Mouse (Mus musculus) neural tube, embryonic 12.5 days (tissue): ENCODE data around the gene Eef1a1. TPM values are rescaled to one million over a fixed set of nuclear protein-coding genes. Genes with fewer than 3 reads are reported as not detected.
"Not testable (repeated sequence)": the region's sequence is repeated elsewhere in the genome, so short reads cannot be mapped to it uniquely, and the experiment has no call there.

Experiments used
- ATAC-seq: fragments of 200-750 bp; cut with Nextera tagmentation; 2 replicates; pipeline ENCODE4 v1.8.0; 2017; ENCODE audit warnings: low read depth, mild to moderate bottlenecking, moderate TSS enrichment, moderate library complexity; ENCODE audit not compliant: low FRiP score
- H3K27ac ChIP-seq: fragments of 300-500 bp; sonication (generic); 2 replicates; pipeline ENCODE4 v1.5.1; 2016
- H3K27me3 ChIP-seq: fragments of 300-500 bp; sonication (generic); replicated peaks from 2 replicates; pipeline ENCODE4 v1.6.1; 2016; ENCODE audit warnings: mild to moderate bottlenecking
- H3K36me3 ChIP-seq: fragments of 300-500 bp; sonication (generic); 2 replicates; pipeline ENCODE4 v1.6.1; 2016; ENCODE audit warnings: mild to moderate bottlenecking
- H3K4me1 ChIP-seq: fragments of 300-500 bp; sonication (generic); 2 replicates; pipeline ENCODE4 v1.6.1; 2016
- H3K4me2 ChIP-seq: fragments of 300-500 bp; sonication (generic); replicated peaks from 2 replicates; pipeline ENCODE4 v1.6.1; 2016; ENCODE audit warnings: mild to moderate bottlenecking
- H3K4me3 ChIP-seq: fragments of 300-500 bp; sonication (generic); 2 replicates; pipeline ENCODE4 v1.5.1; 2016
- H3K9ac ChIP-seq: fragments of 300-500 bp; sonication (generic); 2 replicates; pipeline ENCODE4 v1.6.1; 2016; ENCODE audit warnings: mild to moderate bottlenecking
- H3K9me3 ChIP-seq: fragments of 300-500 bp; sonication (generic); 2 replicates; pipeline ENCODE4 v1.6.1; 2016; ENCODE audit warnings: mild to moderate bottlenecking
- WGBS: fragments of 180-500 bp; shearing (Covaris S2); methylation state at CpG from one replicate; pipeline ENCODE4 v1.1.7; 2016; 5-methylcytosine and 5-hydroxymethylcytosine counted together
- polyA plus RNA-seq: library from polyadenylated mRNA; unstranded; fragments of >200 nt; fragmentation: Nextera tagmentation; extraction: Ambion mirVana; gene quantifications from 2 replicates; pipeline ENCODE4 v1.2.1, GENCODE M21; 2016

Gene Eef1a1
- polyA plus RNA-seq, 1 experiment from 2014 or later, result 3,212 TPM

DNA sequence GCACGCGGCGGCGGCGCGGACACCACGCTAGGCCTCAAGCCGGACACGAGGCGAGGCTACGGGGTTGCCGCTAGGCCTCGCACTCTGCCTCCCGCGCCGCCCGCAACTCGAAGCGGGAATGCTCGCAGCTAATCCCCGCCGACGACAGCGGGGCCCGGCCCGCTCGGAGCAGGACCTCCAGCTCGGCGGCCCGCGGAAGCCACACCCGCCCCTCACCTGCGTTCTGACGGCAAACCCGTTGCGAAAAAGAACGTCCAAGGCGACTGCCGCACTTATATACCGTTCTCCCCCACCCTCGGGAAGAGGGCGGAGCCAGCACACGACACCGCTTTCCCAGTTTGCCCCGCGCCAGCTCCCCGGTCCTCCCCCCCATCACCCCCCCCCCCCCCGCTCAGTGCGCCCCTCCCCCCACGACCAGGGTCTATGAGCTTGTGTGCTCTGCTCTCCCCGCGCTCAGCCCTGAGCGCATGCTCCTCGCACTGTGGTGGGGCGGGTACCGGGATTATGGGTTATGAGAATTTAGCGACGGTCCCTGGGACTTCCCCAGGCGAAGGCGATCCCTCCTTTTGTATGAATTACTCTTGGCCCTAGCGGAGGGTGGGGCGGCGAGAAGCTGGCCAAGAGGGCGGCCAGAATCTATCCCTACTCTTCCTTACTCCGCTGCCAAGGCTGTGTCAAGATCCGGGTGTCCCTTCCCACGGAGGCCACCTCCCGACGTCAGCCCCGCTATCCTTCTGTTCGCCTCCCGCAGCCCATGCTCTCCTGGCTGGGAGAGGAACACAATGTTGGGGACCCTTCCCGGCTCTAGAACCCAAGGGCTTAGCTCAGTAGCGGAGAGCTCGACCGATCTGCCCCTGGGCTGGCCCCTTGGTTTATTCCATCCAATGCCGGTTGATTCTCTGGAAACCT lies 7.3 kb downstream of the Eef1a1 start:
- peak overlapping the region; percentile 99 for H3K9ac ChIP-seq
- no peaks in the 10 kb centered on the region for H3K27me3 ChIP-seq
- H3K36me3 ChIP-seq, result peaks cover 25% of the 10 kb centered on the region
- peak; percentile 99 for ATAC-seq
- H3K27ac ChIP-seq, result peak overlapping the region; percentile 98
- H3K4me1 ChIP-seq, result peaks cover 12% of the 10 kb centered on the region
- no peaks in the 10 kb centered on the region for H3K9me3 ChIP-seq
- under 1% methylated on average over 74 of the region's 77 CpGs for WGBS
- peak overlapping the region; percentile 98 for H3K4me3 ChIP-seq
- peak overlapping the region; percentile 69 for H3K4me2 ChIP-seq

DNA sequence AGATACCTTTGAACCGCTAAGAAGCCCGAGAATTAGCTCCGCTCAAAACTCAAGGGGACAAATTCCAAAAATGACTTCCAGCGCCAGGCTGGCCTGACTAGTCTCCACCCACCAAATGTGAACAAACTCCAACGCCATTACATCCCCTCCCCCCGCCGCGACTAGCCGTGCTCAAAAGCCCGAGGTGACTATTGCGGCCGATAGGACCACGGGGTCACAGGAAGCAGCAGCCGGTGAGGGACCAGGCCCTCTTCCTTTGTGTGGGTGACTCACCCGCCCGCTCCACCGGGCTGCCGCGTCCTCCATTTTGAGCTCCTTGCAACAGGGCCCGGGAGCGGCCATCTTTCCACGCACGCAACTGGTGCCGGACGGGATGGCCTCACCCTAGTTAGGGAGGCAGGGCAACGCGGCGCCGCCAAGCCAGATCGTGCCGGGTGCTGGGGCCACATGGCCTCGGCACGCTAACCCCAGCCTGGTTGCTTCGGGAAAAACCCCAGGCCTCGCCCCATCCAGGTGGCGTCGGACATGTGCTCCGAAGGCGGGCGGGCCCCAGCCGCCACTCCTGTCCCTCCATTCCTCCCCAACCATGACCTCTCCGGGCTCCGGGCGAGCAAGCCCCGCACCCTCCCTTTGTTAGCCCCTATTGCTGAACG lies 8.1 kb downstream of the Eef1a1 start:
- under 1% methylated on average over 46 of the region's 46 CpGs for WGBS
- Histone ChIP-seq H3K4me2 (peak overlapping the region; percentile 69), H3K4me3 (peak overlapping the region; percentile 98)

GRCm38 (mm10) chr9:78480227-78480626 lies 8.7 kb downstream of the Eef1a1 start:
- Histone ChIP-seq H3K4me3 (peak overlapping the region; percentile 98), H3K27ac (peak overlapping the region; percentile 32; the same call in 1 of the 2 replicates), H3K36me3 (peaks cover 29% of the 10 kb centered on the region), H3K4me1 (peaks cover 12% of the 10 kb centered on the region), H3K4me2 (peak overlapping the region; percentile 69), H3K9ac (peak overlapping the region; percentile 99)
- ATAC-seq, H3K9me3 ChIP-seq, H3K27me3 ChIP-seq: not testable (repeated sequence)
- 1% methylated on average over 13 of the region's 13 CpGs for WGBS

More for the DNA sequence above, 8.1 kb downstream of the Eef1a1 start:
- H3K36me3 ChIP-seq, result peaks cover 29% of the 10 kb centered on the region
- no peaks in the 10 kb centered on the region for H3K27me3 ChIP-seq
- peak overlapping the region; percentile 92 for H3K27ac ChIP-seq
- peak; percentile 42 for ATAC-seq
- peak overlapping the region; percentile 99 for H3K9ac ChIP-seq
- no peaks in the 10 kb centered on the region for H3K9me3 ChIP-seq
- peaks cover 12% of the 10 kb centered on the region for H3K4me1 ChIP-seq

DNA sequence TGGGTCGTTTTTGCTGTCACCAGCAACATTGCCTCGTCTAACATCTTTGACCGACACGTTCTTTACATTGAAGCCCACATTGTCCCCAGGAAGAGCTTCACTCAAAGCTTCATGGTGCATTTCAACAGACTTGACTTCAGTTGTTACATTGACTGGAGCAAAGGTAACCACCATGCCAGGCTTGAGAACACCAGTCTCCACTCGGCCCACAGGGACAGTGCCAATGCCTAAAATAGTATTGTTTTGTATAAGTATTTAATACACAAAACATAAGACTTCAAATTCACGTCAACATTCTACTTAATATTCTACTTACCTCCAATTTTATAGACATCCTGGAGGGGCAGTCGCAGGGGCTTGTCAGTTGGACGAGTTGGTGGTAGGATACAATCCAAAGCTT lies 9.6 kb downstream of the Eef1a1 start:
- H3K4me1 ChIP-seq, result peaks cover 12% of the 10 kb centered on the region
- peak overlapping the region; percentile 29; the same call in 1 of the 2 replicates for H3K4me3 ChIP-seq
- peak overlapping the region; percentile 69 for H3K4me2 ChIP-seq
- WGBS, result 33% methylated on average over 8 of the region's 8 CpGs
- ATAC-seq, H3K27ac ChIP-seq, H3K27me3 ChIP-seq, H3K9me3 ChIP-seq: not testable (repeated sequence)
- H3K36me3 ChIP-seq, result peaks cover 31% of the 10 kb centered on the region
- 0 out of 2 replicates have a peak overlapping the region, but pooled peaks have one; percentile 6 for H3K9ac ChIP-seq

DNA sequence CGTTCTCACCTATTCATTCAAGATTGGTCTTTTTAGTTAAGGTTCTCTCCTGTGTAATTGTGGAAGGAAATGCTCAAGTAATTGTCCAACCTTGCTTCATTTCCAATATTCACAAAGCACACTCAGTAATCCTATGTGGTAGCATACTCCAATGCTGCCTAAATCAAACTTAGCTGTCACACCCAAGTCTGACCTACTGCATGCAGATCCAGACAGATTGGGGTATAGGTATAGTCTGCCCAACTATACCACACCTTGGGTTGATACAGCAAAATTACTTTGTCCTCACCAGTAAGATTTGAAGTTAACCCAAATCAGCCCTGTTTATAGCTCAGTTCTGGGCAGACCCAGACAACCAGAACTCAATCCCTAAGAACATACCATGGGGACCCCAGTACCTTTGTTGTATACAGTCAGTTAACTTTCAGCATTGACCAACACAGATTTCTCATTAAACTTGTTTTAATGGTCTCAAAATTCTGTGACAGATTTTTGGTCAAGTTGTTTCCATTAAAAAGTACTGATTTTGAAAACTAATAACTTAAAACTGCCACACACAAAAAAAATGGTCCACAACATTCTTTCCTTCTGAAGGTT lies 10.8 kb downstream of the Eef1a1 start:
- H3K9ac ChIP-seq, result not testable (repeated sequence)
- peak overlapping the region; percentile 24; the same call in 1 of the 2 replicates for H3K4me2 ChIP-seq

GRCm38 (mm10) chr9:78477021-78477551 lies 11.9 kb downstream of the Eef1a1 start:
- ATAC-seq, result no peak
- no peak overlapping the region for H3K9ac ChIP-seq
- no peaks in the 10 kb centered on the region for H3K27me3 ChIP-seq
- no peaks in the 10 kb centered on the region for H3K9me3 ChIP-seq
- H3K4me2 ChIP-seq, result no peak overlapping the region
- H3K27ac ChIP-seq, result no peak overlapping the region
- peaks cover 5% of the 10 kb centered on the region; the same call in 1 of the 2 replicates for H3K4me1 ChIP-seq
- no peak overlapping the region for H3K4me3 ChIP-seq
- 3% methylated on average over 5 of the region's 5 CpGs for WGBS
- H3K36me3 ChIP-seq, result peaks cover 50% of the 10 kb centered on the region

More for the DNA sequence above, 10.8 kb downstream of the Eef1a1 start:
- ATAC-seq, H3K9me3 ChIP-seq, H3K27ac ChIP-seq, H3K27me3 ChIP-seq, H3K4me3 ChIP-seq: not testable (repeated sequence)
- Histone ChIP-seq H3K4me1 (peaks cover 12% of the 10 kb centered on the region), H3K36me3 (peaks cover 43% of the 10 kb centered on the region)
- WGBS, result 59% methylated on average over 1 of the region's 1 CpGs

- ATAC-seq, result no peak
- Histone ChIP-seq H3K27me3 (no peaks in the 10 kb centered on the region), H3K9me3 (no peaks in the 10 kb centered on the region), H3K27ac (no peak overlapping the region), H3K4me1 (peaks cover 5% of the 10 kb centered on the region; the same call in 1 of the 2 replicates), H3K4me3 (no peak overlapping the region), H3K36me3 (peaks cover 50% of the 10 kb centered on the region), H3K9ac (no peak overlapping the region), H3K4me2 (no peak overlapping the region)
- WGBS, result 11% methylated on average over 1 of the region's 1 CpGs
Observed at GRCm38 (mm10) chr9:78476531-78477020, 12.4 kb downstream of the Eef1a1 start.

DNA sequence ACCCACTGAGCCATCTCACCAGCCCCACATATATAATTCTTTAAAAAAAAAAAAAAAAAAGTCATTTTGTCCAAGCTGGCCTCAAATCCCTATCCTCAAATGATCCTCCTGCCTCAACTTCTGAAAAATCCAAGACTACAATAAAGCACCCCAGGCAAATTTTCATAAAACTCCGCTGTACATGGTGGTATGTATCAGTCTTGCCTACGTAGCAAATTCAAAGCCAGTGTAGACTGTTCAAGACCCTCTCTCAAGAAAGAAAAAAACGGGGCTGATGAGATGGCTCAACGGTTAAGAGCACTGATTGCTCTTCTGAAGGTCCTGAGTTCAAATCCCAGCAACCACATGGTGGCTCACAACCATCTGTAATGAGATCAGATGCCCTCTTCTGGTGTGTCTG lies 13.1 kb downstream of the Eef1a1 start:
- Histone ChIP-seq H3K4me3 (no peak overlapping the region), H3K36me3 (peaks cover 50% of the 10 kb centered on the region), H3K9ac (no peak overlapping the region), H3K4me1 (peaks cover 5% of the 10 kb centered on the region; the same call in 1 of the 2 replicates), H3K27me3 (no peaks in the 10 kb centered on the region), H3K9me3 (no peaks in the 10 kb centered on the region), H3K27ac (no peak overlapping the region), H3K4me2 (no peak overlapping the region)
- WGBS, result 87% methylated on average over 4 of the region's 4 CpGs
- ATAC-seq, result no peak

DNA sequence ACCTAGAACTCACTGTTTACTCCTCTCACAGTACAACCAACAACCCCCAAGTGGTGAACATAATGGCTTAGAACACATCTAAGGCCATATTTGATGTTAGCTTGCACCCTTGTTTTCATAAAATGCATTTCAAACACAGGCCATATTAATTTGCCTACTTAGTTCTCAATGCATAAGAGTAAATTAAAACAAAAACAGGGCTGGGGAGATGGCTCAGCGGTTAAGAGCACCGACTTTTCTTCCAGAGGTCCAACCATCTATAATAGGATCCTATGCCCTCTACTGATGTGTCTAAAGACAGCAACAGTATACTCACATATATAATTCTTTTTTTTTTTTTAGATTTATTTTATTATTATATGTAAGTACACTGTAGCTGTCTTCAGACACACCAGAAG lies 13.6 kb downstream of the Eef1a1 start:
- H3K9me3 ChIP-seq, result no peaks in the 10 kb centered on the region
- peaks cover 55% of the 10 kb centered on the region for H3K36me3 ChIP-seq
- ATAC-seq, result no peak
- no peak overlapping the region for H3K4me3 ChIP-seq
- H3K4me1 ChIP-seq, result peaks cover 5% of the 10 kb centered on the region; the same call in 1 of the 2 replicates
- H3K4me2 ChIP-seq, result no peak overlapping the region
- 91% methylated on average over 2 of the region's 2 CpGs for WGBS
- H3K27ac ChIP-seq, result no peak overlapping the region
- no peak overlapping the region for H3K9ac ChIP-seq
- H3K27me3 ChIP-seq, result no peaks in the 10 kb centered on the region

DNA sequence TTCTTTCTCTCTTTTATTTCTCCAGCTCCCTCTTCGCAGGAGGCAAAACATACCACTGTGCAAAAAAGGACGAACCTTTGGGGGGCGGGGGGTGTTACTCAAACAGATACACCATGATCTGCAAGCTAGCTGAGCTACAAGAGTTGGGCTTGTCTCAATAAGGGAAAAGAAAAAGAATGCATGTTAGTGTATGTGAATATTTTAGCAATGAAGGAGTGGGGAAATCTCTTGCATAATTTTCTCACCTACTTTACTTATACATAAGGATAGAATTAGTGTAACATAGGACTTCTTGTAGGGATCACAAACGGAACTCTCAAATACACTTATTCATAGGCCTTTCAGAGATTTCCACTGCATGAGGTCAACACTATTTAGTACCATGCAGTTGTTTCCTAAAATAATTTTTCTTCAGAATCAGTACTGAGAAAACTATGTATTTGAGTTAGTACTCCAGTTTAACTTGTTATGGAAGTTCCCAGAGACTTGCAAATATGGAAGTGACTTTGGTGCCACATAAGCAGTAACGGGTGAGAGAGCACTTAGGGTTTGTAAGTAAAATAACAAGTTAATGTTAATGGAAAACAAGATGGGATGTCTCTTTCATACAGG lies 14.1 kb downstream of the Eef1a1 start:
- WGBS, result 88% methylated on average over 5 of the region's 5 CpGs
- H3K9me3 ChIP-seq, result no peaks in the 10 kb centered on the region
- no peaks in the 10 kb centered on the region for H3K27me3 ChIP-seq
- H3K4me1 ChIP-seq, result peaks cover 5% of the 10 kb centered on the region; the same call in 1 of the 2 replicates
- H3K36me3 ChIP-seq, result peaks cover 58% of the 10 kb centered on the region
- no peak overlapping the region for H3K9ac ChIP-seq
- H3K27ac ChIP-seq, result no peak overlapping the region
- no peak overlapping the region for H3K4me2 ChIP-seq
- ATAC-seq, result no peak
- no peak overlapping the region for H3K4me3 ChIP-seq

GRCm38 (mm10) chr9:78474270-78474669 lies 14.7 kb downstream of the Eef1a1 start:
- Histone ChIP-seq H3K27me3 (no peaks in the 10 kb centered on the region), H3K9me3 (no peaks in the 10 kb centered on the region), H3K36me3 (peaks cover 54% of the 10 kb centered on the region), H3K27ac (no peak overlapping the region), H3K9ac (no peak overlapping the region), H3K4me3 (no peak overlapping the region), H3K4me1 (peaks cover under 1% of the 10 kb centered on the region; the same call in 1 of the 2 replicates), H3K4me2 (no peak overlapping the region)
- no peak for ATAC-seq
- 80% methylated on average over 2 of the region's 2 CpGs for WGBS
